In the genomic region with DNA sequence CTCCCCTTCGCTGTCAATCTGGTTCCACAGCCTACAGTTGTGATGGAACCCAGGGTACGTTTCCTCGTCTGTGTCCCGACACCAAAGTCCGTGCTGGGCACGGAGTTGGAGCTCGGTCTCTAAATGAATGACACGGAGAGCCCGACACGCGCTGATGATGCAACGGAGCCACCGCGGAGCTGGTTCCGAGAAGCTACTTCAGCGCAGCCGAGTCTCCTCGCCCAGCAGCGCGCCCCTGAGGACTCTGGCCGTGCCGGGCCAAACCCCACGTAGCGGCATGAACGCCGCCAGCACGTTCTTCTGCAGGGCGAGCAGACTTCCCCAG, we compare ENCODE assay signal across 7 mouse cellular contexts. TPM values are rescaled to one million over a fixed set of nuclear protein-coding genes. Genes with fewer than 3 reads are reported as not detected.
DNase-seq lines count a peak whose midpoint lies in the region; ATAC-seq and TF ChIP-seq lines count a peak whose summit lies in the region.

No protein-coding gene starts in this region.

- no peak for ATAC-seq in forebrain, embryonic 15.5 days (replicated peaks)
- no peak; the same call in 1 of the 2 replicates for ATAC-seq in liver, embryonic 12.5 days
- no peak; the same call in 1 of the 2 replicates for ATAC-seq in stomach, embryonic 16.5 days (ENCODE audit: insufficient read depth, low FRiP score)

- TF ChIP-seq CTCF in spleen, adult 2 months (IDR thresholded peaks at IDR 0.05; ENCODE audit: extremely low read depth, insufficient read depth, insufficient read length, insufficient replicate concordance) = no peak

- TF ChIP-seq POLR2A in spleen, adult 2 months (IDR thresholded peaks at IDR 0.05; ENCODE audit: low read depth, low read length) = no peak

- under 1% methylated on average over 28 of the region's 28 CpGs for WGBS in spleen, adult 2 months
- under 1% methylated on average over 28 of the region's 28 CpGs for WGBS in forebrain, embryonic 15.5 days
- WGBS in liver, embryonic 12.5 days (ENCODE audit: insufficient replicate concordance) = 0% methylated on average over 28 of the region's 28 CpGs
- under 1% methylated on average over 28 of the region's 28 CpGs for WGBS in stomach, embryonic 16.5 days

- no peaks in the 10 kb centered on the region for H3K27me3 ChIP-seq in spleen, adult 2 months (ENCODE audit: control insufficient read depth, insufficient read depth, low read length)
- H3K27me3 ChIP-seq in forebrain, embryonic 15.5 days = no peaks in the 10 kb centered on the region
- H3K27me3 ChIP-seq in liver, embryonic 12.5 days (replicated peaks) = 0 out of 2 replicates have a peak, but pooled peaks cover 6% of the 10 kb centered on the region
- no peaks in the 10 kb centered on the region for H3K27me3 ChIP-seq in stomach, embryonic 16.5 days (ENCODE audit: control insufficient read depth, insufficient read depth, low read length)

- H3K36me3 ChIP-seq in spleen, adult 2 months (ENCODE audit: control insufficient read depth, insufficient read depth, low read length) = no peaks in the 10 kb centered on the region
- no peaks in the 10 kb centered on the region for H3K36me3 ChIP-seq in forebrain, embryonic 15.5 days
- peaks cover 23% of the 10 kb centered on the region for H3K36me3 ChIP-seq in liver, embryonic 12.5 days
- no peaks in the 10 kb centered on the region for H3K36me3 ChIP-seq in stomach, embryonic 16.5 days (ENCODE audit: control insufficient read depth, insufficient read depth, low read length)

- no peaks in the 10 kb centered on the region for H3K9me3 ChIP-seq in forebrain, embryonic 15.5 days
- no peaks in the 10 kb centered on the region for H3K9me3 ChIP-seq in liver, embryonic 12.5 days (replicated peaks)
- no peaks in the 10 kb centered on the region for H3K9me3 ChIP-seq in stomach, embryonic 16.5 days (replicated peaks; ENCODE audit: control insufficient read depth, low read length)

- peak overlapping the region; percentile 65 for H3K27ac ChIP-seq in spleen, adult 2 months (ENCODE audit: insufficient read depth, low read length)
- peak overlapping the region; percentile 80 for H3K27ac ChIP-seq in forebrain, embryonic 15.5 days (replicated peaks)
- peak overlapping the region; percentile 83 for H3K27ac ChIP-seq in liver, embryonic 12.5 days
- H3K27ac ChIP-seq in stomach, embryonic 16.5 days (ENCODE audit: low read length) = peak overlapping the region; percentile 43

- no peak for DNase-seq in spleen, adult 2 months (ENCODE audit: low read depth in 1 of 2, low spot score in 2 of 2)
- no peak for DNase-seq in spleen, postnatal 14 days (ENCODE audit: low spot score in 2 of 2)
- DNase-seq in embryo, embryonic 10 days (ENCODE audit: low spot score) = no peak
- no peak for DNase-seq in embryo, embryonic 11 days

- peaks cover 8% of the 10 kb centered on the region for H3K4me1 ChIP-seq in spleen, adult 2 months (ENCODE audit: control insufficient read depth, insufficient read depth, insufficient read length)
- peaks cover 27% of the 10 kb centered on the region for H3K4me1 ChIP-seq in forebrain, embryonic 15.5 days
- peaks cover 50% of the 10 kb centered on the region for H3K4me1 ChIP-seq in liver, embryonic 12.5 days
- peaks cover 12% of the 10 kb centered on the region for H3K4me1 ChIP-seq in stomach, embryonic 16.5 days (ENCODE audit: control insufficient read depth, insufficient read depth, low read length)

- peak overlapping the region; percentile 90 for H3K9ac ChIP-seq in forebrain, embryonic 15.5 days (replicated peaks)
- H3K9ac ChIP-seq in liver, embryonic 12.5 days = peak overlapping the region; percentile 86
- peak overlapping the region; percentile 87 for H3K9ac ChIP-seq in stomach, embryonic 16.5 days (ENCODE audit: low read length)

- peak overlapping the region; percentile 62 for H3K4me2 ChIP-seq in forebrain, embryonic 15.5 days (replicated peaks)
- peak overlapping the region; percentile 74 for H3K4me2 ChIP-seq in liver, embryonic 12.5 days
- H3K4me2 ChIP-seq in stomach, embryonic 16.5 days (ENCODE audit: low read depth, low read length) = peak overlapping the region; percentile 83

- peak overlapping the region; percentile 83 for H3K4me3 ChIP-seq in spleen, adult 2 months (ENCODE audit: extremely low read depth, insufficient read depth, insufficient read length)
- H3K4me3 ChIP-seq in forebrain, embryonic 15.5 days = peak overlapping the region; percentile 99
- H3K4me3 ChIP-seq in liver, embryonic 12.5 days = peak overlapping the region; percentile 95
- peak overlapping the region; percentile 82 for H3K4me3 ChIP-seq in stomach, embryonic 16.5 days (replicated peaks; ENCODE audit: low read length)

RNA-seq across cellular contexts. Expression of a gene that starts 0.3 kb away (rescaled TPM):
- polyA plus RNA-seq in spleen, adult 2 months (2012; rRNA removed) = 6.6 and 8.7 TPM in 2 replicates
- 154 and 159 TPM in 2 replicates for polyA plus RNA-seq in forebrain, embryonic 15.5 days (2015; fragmentation: Nextera tagmentation; extraction: Ambion mirVana)
- polyA plus RNA-seq in liver, embryonic 12.5 days (2016; fragmentation: Nextera tagmentation; extraction: Ambion mirVana) = 159 and 160 TPM in 2 replicates
- 144 and 147 TPM in 2 replicates for polyA plus RNA-seq in stomach, embryonic 16.5 days (2015; fragmentation: Nextera tagmentation; extraction: Ambion mirVana)

RNA-seq across cellular contexts. Expression of a gene that starts 22.4 kb away (rescaled TPM):
- polyA plus RNA-seq in spleen, adult 2 months (2012; rRNA removed) = 0.88 TPM in 1 of 2 replicates, not detected in the other
- not detected in 2 replicates for polyA plus RNA-seq in forebrain, embryonic 15.5 days (2015; fragmentation: Nextera tagmentation; extraction: Ambion mirVana)
- polyA plus RNA-seq in liver, embryonic 12.5 days (2016; fragmentation: Nextera tagmentation; extraction: Ambion mirVana) = not detected in 2 replicates
- 0.47 and 0.49 TPM in 2 replicates for polyA plus RNA-seq in stomach, embryonic 16.5 days (2015; fragmentation: Nextera tagmentation; extraction: Ambion mirVana)

RNA-seq across cellular contexts. Expression of a gene that starts 23.6 kb away (rescaled TPM):
- polyA plus RNA-seq in spleen, adult 2 months (2012; rRNA removed) = 0.02 TPM in 1 of 2 replicates, not detected in the other
- polyA plus RNA-seq in forebrain, embryonic 15.5 days (2015; fragmentation: Nextera tagmentation; extraction: Ambion mirVana) = 0.27 and 0.29 TPM in 2 replicates
- polyA plus RNA-seq in liver, embryonic 12.5 days (2016; fragmentation: Nextera tagmentation; extraction: Ambion mirVana) = not detected in 2 replicates
- 0.23 TPM in 1 of 2 replicates, not detected in the other for polyA plus RNA-seq in stomach, embryonic 16.5 days (2015; fragmentation: Nextera tagmentation; extraction: Ambion mirVana)

Comparison
In these comparisons a context has a peak if more than half of its experiments do, and no peak if none do; other contexts are left out.
1. RNA of a gene that starts 0.3 kb away (polyA plus RNA-seq): 159 to 160 TPM in liver, embryonic 12.5 days, 154 to 159 TPM in forebrain, embryonic 15.5 days and 144 to 147 TPM in stomach, embryonic 16.5 days; 6.6 to 8.7 TPM in spleen, adult 2 months; every median in the first group is over 10 times any median in the second.
2. Peak in every context shown above with its lines, with median percentiles within 50 percentile points of each other: H3K27ac ChIP-seq, H3K4me3 ChIP-seq, H3K4me2 ChIP-seq and H3K9ac ChIP-seq.